Mouse (Mus musculus) heart, postnatal 0 days (tissue): ENCODE measurements around the gene Gm14862. TPM values are rescaled to one million over a fixed set of nuclear protein-coding genes. Genes with fewer than 3 reads are reported as not detected.

ENCODE experiments used
- ATAC-seq: fragments of 200-750 bp; cut with Nextera tagmentation; 2 replicates; pipeline ENCODE4 v1.8.0; 2017; ENCODE audit warnings: low read depth, moderate number of reproducible peaks, moderate library complexity; ENCODE audit not compliant: insufficient read depth
- DNase-seq: peaks from one replicate; pipeline ENCODE4 v3.0.0-alpha.2; 2016; ENCODE audit warnings: low spot score
- H3K27ac ChIP-seq: fragments of 300-500 bp; sonication (generic); 2 replicates; pipeline ENCODE4 v1.5.1; 2014; ENCODE audit warnings: low read depth, mild to moderate bottlenecking
- H3K27me3 ChIP-seq: fragments of 300-500 bp; sonication (generic); 2 replicates; pipeline ENCODE4 v1.6.1; 2014; ENCODE audit warnings: low read length, mixed read lengths; ENCODE audit not compliant: control insufficient read depth, insufficient read depth
- H3K36me3 ChIP-seq: fragments of 300-500 bp; sonication (generic); replicated peaks from 2 replicates; pipeline ENCODE4 v1.6.1; 2014; ENCODE audit warnings: low read length, mixed read lengths; ENCODE audit not compliant: control insufficient read depth, insufficient read depth
- H3K4me1 ChIP-seq: fragments of 300-500 bp; sonication (generic); 2 replicates; pipeline ENCODE4 v1.6.1; 2014; ENCODE audit warnings: antibody characterized with exemption; ENCODE audit not compliant: control insufficient read depth, insufficient read depth
- H3K4me2 ChIP-seq: fragments of 300-500 bp; sonication (generic); 2 replicates; pipeline ENCODE4 v1.6.1; 2014; ENCODE audit warnings: low read depth, mild to moderate bottlenecking, low read length, moderate library complexity
- H3K4me3 ChIP-seq: fragments of 300-500 bp; sonication (generic); 2 replicates; pipeline ENCODE4 v1.5.1; 2014; ENCODE audit warnings: low read depth, low read length
- H3K9ac ChIP-seq: fragments of 300-500 bp; sonication (generic); replicated peaks from 2 replicates; pipeline ENCODE4 v1.6.1; 2014; ENCODE audit warnings: low read depth, low read length, mixed read lengths
- H3K9me3 ChIP-seq: fragments of 300-500 bp; sonication (generic); replicated peaks from 2 replicates; pipeline ENCODE4 v1.6.1; 2016; ENCODE audit warnings: low read length; ENCODE audit not compliant: control insufficient read depth
- CTCF ChIP-seq: IDR thresholded peaks from 2 replicates; pipeline ENCODE4 v1.5.1; 2016; ENCODE audit warnings: antibody characterized with exemption, control low read depth, low read depth
- EP300 ChIP-seq: IDR thresholded peaks from 2 replicates; pipeline ENCODE4 v1.6.1; 2016; ENCODE audit warnings: antibody characterized with exemption, low read depth
- WGBS: fragments of 180-500 bp; shearing (Covaris S2); extraction: QIAGEN DNeasy Blood & Tissue Kit; methylation state at CpG from one replicate; pipeline ENCODE4 v1.1.7; 2014; 5-methylcytosine and 5-hydroxymethylcytosine counted together
- polyA plus RNA-seq: library from polyadenylated mRNA; unstranded; fragments of >200 nt; fragmentation: Nextera tagmentation; extraction: Ambion mirVana; gene quantifications from 2 replicates; pipeline ENCODE4 v1.2.1, GENCODE M21; 2015
- total RNA-seq: library from RNA; depleted of rRNA; stranded (reverse); fragments of >200 nt; gene quantifications from 2 replicates; pipeline ENCODE4 v1.2.3, GENCODE M21; 2014; ENCODE audit warnings: low replicate concordance

The Gm14862 gene
- total and polyA plus RNA-seq, 2 experiments from 2014 or later, result not detected

GRCm38 (mm10) chrX:9243381-9243864, 13.3 kb downstream of the Gm14862 start:
- no peaks in the 10 kb centered on the region for H3K36me3 ChIP-seq
- no peak for TF ChIP-seq EP300
- TF ChIP-seq CTCF, result no peak
- H3K27me3 ChIP-seq, result no peaks in the 10 kb centered on the region
- ATAC-seq, result no peak
- no peak overlapping the region for H3K9ac ChIP-seq
- H3K4me2 ChIP-seq, result no peak overlapping the region; the same call in 1 of the 2 replicates
- no peaks in the 10 kb centered on the region for H3K9me3 ChIP-seq
- DNase-seq, result no peak
- no peaks in the 10 kb centered on the region for H3K4me1 ChIP-seq
- no peak overlapping the region for H3K4me3 ChIP-seq
- 36% methylated on average over 8 of the region's 8 CpGs for WGBS
- no peak overlapping the region for H3K27ac ChIP-seq

DNA sequence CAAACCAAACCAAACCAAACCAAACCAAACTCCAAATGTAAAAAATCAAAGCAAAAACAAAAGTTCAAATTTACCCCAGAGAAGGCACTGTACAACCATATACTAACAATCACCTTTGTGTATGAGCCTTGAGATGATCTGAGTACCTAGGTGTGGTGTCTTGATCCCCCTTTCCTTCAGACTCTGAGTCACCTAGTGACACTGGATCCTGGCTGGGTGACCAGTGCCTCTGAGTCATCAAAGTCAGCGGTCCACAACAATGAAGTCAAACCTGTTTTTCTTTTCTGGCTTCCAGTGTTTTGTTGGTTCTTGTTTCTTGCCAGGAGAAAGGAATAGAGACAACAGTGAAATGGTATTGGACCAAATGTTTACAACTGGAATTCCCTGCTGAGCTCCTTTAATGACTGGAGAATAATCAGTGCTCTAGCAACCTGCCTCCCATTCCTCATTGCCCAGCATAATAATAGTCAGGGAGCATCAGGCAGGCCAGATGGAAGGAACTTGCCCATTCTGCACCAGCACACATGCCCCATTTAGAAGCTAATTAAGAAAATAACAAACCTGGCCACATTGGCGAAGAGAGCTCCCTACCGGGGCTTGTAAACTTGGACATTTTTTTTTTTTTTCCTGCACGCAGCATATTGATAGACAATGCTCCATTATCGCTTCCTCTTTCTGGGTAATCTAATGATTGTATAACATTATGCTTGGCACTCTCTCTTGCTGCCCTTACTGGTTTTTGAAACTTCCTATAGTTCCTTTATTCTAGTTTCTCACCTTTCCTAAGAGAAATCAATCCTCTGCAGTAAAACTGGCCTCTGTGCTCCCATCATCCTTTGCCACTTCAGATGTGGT, 15.7 kb downstream of the Gm14862 start:
- TF ChIP-seq EP300, result no peak
- TF ChIP-seq CTCF, result no peak
- H3K4me2 ChIP-seq, result no peak overlapping the region
- ATAC-seq, result no peak

DNA sequence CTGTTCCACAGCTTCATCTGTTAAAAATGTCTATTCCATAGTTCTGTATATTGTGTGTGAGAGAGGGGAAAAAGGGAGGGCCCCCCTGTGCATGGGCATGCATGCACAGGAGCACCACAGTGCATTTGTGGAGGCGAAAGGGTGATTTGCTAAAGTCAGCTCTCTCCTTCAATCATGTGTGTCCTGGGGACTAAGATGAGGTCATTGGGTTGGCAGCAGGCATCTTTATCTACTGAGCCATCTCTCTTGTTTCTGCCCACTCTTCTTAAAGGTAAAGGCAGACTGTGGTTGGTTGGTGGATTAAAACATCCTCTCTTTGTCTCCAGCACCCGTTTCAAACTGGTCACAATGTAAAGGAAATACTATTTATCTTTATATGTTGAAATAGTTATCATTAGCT, 29.6 kb downstream of the Gm14862 start:
- TF ChIP-seq CTCF (no peak), EP300 (no peak)
- DNase-seq (no peak), ATAC-seq (no peak)
- H3K4me2 ChIP-seq, result no peak overlapping the region
- H3K27ac ChIP-seq, result no peak overlapping the region
- no peaks in the 10 kb centered on the region for H3K4me1 ChIP-seq
- H3K4me3 ChIP-seq, result no peak overlapping the region
- H3K9me3 ChIP-seq, result no peaks in the 10 kb centered on the region
- no peak overlapping the region for H3K9ac ChIP-seq
- WGBS, result 62% methylated on average over 2 of the region's 2 CpGs
- no peaks in the 10 kb centered on the region for H3K36me3 ChIP-seq
- no peaks in the 10 kb centered on the region for H3K27me3 ChIP-seq

More for the DNA sequence above, 15.7 kb downstream of the Gm14862 start:
- Histone ChIP-seq H3K4me1 (no peaks in the 10 kb centered on the region), H3K27me3 (no peaks in the 10 kb centered on the region), H3K36me3 (no peaks in the 10 kb centered on the region), H3K9me3 (no peaks in the 10 kb centered on the region), H3K4me3 (no peak overlapping the region), H3K9ac (no peak overlapping the region), H3K27ac (no peak overlapping the region)
- DNase-seq, result no peak
- WGBS, result 83% methylated on average over 5 of the region's 5 CpGs

DNA sequence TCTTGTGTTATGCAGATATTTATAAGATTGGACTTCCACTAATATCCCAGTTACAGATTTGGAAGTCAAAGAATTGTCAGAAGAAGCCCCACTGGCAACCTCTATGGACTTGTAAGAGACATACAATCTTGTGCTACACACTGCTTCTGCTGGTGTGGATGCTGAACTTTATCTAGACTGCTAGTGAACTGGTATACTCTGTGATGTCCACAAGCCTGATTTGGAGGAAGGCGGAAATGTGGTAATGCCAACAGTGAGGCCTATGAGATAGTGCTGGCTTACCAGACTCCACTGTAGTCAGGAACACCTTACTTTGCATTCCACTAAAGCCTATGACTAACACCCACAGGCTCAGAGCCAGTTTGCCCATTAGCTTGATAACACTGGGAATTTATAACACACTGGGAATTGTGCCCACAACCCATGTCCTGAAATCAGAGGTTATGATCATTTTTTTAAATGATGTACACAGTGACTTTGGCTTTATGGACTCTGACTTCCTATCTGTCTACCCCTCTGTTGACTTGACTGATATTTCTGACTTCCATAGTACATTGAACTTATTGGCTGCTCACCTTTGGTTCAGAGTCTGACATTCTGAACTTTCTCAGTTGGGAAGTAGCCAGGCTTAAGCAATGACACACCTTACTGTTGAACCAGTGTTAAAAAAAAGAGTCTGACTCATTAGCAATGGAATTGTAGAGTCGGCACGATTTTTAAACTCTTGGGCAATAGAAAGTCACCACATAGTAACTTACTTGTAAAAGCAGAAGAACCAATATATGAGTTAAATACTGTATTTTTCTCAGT, 34.1 kb downstream of the Gm14862 start:
- H3K9me3 ChIP-seq, result no peaks in the 10 kb centered on the region
- H3K36me3 ChIP-seq, result no peaks in the 10 kb centered on the region
- no peak overlapping the region for H3K4me2 ChIP-seq
- H3K9ac ChIP-seq, result no peak overlapping the region
- no peak overlapping the region for H3K4me3 ChIP-seq
- TF ChIP-seq EP300 (no peak), CTCF (no peak)
- WGBS, result 61% methylated on average over 3 of the region's 3 CpGs
- no peaks in the 10 kb centered on the region for H3K27me3 ChIP-seq
- ATAC-seq (peak; percentile 87), DNase-seq (peak; percentile 60)
- no peaks in the 10 kb centered on the region for H3K4me1 ChIP-seq
- H3K27ac ChIP-seq, result peak overlapping the region; percentile 55; the same call in 1 of the 2 replicates

- Histone ChIP-seq H3K9ac (no peak overlapping the region), H3K27ac (no peak overlapping the region), H3K36me3 (no peaks in the 10 kb centered on the region), H3K4me3 (no peak overlapping the region), H3K4me1 (no peaks in the 10 kb centered on the region), H3K27me3 (no peaks in the 10 kb centered on the region), H3K4me2 (no peak overlapping the region), H3K9me3 (no peaks in the 10 kb centered on the region)
- no peak for ATAC-seq
- DNase-seq, result no peak
- WGBS, result 75% methylated on average over 4 of the region's 4 CpGs
- TF ChIP-seq CTCF (no peak), EP300 (no peak)
These were observed 35.0 kb downstream of the Gm14862 start for GRCm38 (mm10) chrX:9221736-9222135.
